Comparison of ENCODE assay signal across 8 mouse cellular contexts in genomic region chr11:104550406-104550974, GRCm38 (mm10). TPM values are rescaled to one million over a fixed set of nuclear protein-coding genes. Genes with fewer than 3 reads are reported as not detected.
DNase-seq lines count a peak whose midpoint lies in the region; ATAC-seq and TF ChIP-seq lines count a peak whose summit lies in the region.

Cdc27 (minus strand) TSS chr11:104550620.
Myl4 (plus strand) TSS chr11:104550663.

- H3K27me3 ChIP-seq in E14TG2a.4 (ENCODE audit: insufficient read depth, low read length), result no peaks in the 10 kb centered on the region
- H3K27me3 ChIP-seq in forebrain, embryonic 12.5 days, result 0 out of 2 replicates have a peak, but pooled peaks cover 10% of the 10 kb centered on the region
- H3K27me3 ChIP-seq in heart, postnatal 0 days (ENCODE audit: control insufficient read depth, insufficient read depth, low read length), result no peaks in the 10 kb centered on the region
- no peaks in the 10 kb centered on the region for H3K27me3 ChIP-seq in liver, embryonic 16.5 days (ENCODE audit: control insufficient read depth, insufficient read depth, low read depth, low read length)
- no peaks in the 10 kb centered on the region for H3K27me3 ChIP-seq in neural tube, embryonic 13.5 days
- no peaks in the 10 kb centered on the region for H3K27me3 ChIP-seq in testis, adult 2 months (ENCODE audit: control insufficient read depth, insufficient read depth, low read length)

- peak; percentile 97 for ATAC-seq in forebrain, embryonic 12.5 days (ENCODE audit: low FRiP score)
- ATAC-seq in heart, postnatal 0 days (ENCODE audit: insufficient read depth, low read depth), result peak; percentile 94
- ATAC-seq in liver, embryonic 16.5 days (ENCODE audit: low read depth), result peak; percentile 92
- ATAC-seq in neural tube, embryonic 13.5 days (ENCODE audit: low read depth), result peak; percentile 96

- DNase-seq in c-Kit-positive CD71-positive TER-119-positive erythroid progenitor cells, embryonic 14.5 days (ENCODE audit: low spot score), result peak; percentile 99
- peak; percentile 97 for DNase-seq in heart, postnatal 0 days (ENCODE audit: low spot score)
- peak; percentile 99 for DNase-seq in kidney, postnatal 4 days

- H3K4me2 ChIP-seq in forebrain, embryonic 12.5 days, result peak within 1 kb of the TSS; percentile 78
- H3K4me2 ChIP-seq in heart, postnatal 0 days (ENCODE audit: low read depth, low read length), result peak within 1 kb of the TSS; percentile 90
- H3K4me2 ChIP-seq in liver, embryonic 16.5 days (ENCODE audit: low read depth, low read length), result peak within 1 kb of the TSS; percentile 93
- H3K4me2 ChIP-seq in neural tube, embryonic 13.5 days, result peak within 1 kb of the TSS; percentile 77

- WGBS in forebrain, embryonic 12.5 days, result under 1% methylated on average over 35 of the region's 35 CpGs
- under 1% methylated on average over 35 of the region's 35 CpGs for WGBS in heart, postnatal 0 days
- under 1% methylated on average over 35 of the region's 35 CpGs for WGBS in liver, embryonic 16.5 days (ENCODE audit: insufficient replicate concordance)
- under 1% methylated on average over 35 of the region's 35 CpGs for WGBS in neural tube, embryonic 13.5 days

- peak within 1 kb of the TSS; percentile 97 for H3K4me3 ChIP-seq in E14TG2a.4 (replicated peaks; ENCODE audit: low read length)
- H3K4me3 ChIP-seq in forebrain, embryonic 12.5 days (replicated peaks), result peak within 1 kb of the TSS; percentile 94
- H3K4me3 ChIP-seq in heart, postnatal 0 days (ENCODE audit: low read depth, low read length), result peak within 1 kb of the TSS; percentile 67
- peak within 1 kb of the TSS; percentile 96 for H3K4me3 ChIP-seq in liver, embryonic 16.5 days (ENCODE audit: low read depth, low read length)
- H3K4me3 ChIP-seq in neural tube, embryonic 13.5 days, result peak within 1 kb of the TSS; percentile 98
- H3K4me3 ChIP-seq in testis, adult 2 months (ENCODE audit: control insufficient read depth, low read depth, low read length), result peak within 1 kb of the TSS; percentile 100

- H3K36me3 ChIP-seq in E14TG2a.4 (ENCODE audit: insufficient read depth, low read length), result peaks cover 5% of the 10 kb centered on the region
- H3K36me3 ChIP-seq in forebrain, embryonic 12.5 days (replicated peaks), result peaks cover 1% of the 10 kb centered on the region; the same call in 1 of the 2 replicates
- H3K36me3 ChIP-seq in heart, postnatal 0 days (replicated peaks; ENCODE audit: control insufficient read depth, insufficient read depth, low read length), result no peaks in the 10 kb centered on the region
- H3K36me3 ChIP-seq in liver, embryonic 16.5 days (ENCODE audit: control insufficient read depth, insufficient read depth), result no peaks in the 10 kb centered on the region
- no peaks in the 10 kb centered on the region for H3K36me3 ChIP-seq in neural tube, embryonic 13.5 days
- no peaks in the 10 kb centered on the region for H3K36me3 ChIP-seq in testis, adult 2 months (ENCODE audit: control insufficient read depth, insufficient read depth, low read length)

- TF ChIP-seq EP300 in heart, postnatal 0 days (IDR thresholded peaks at IDR 0.05; ENCODE audit: low read depth), result 0 out of 2 replicates have a peak, but pooled peaks have one; percentile 16

- H3K9ac ChIP-seq in forebrain, embryonic 12.5 days, result peak within 1 kb of the TSS; percentile 99
- peak within 1 kb of the TSS; percentile 93 for H3K9ac ChIP-seq in heart, postnatal 0 days (replicated peaks; ENCODE audit: low read depth, low read length)
- peak within 1 kb of the TSS; percentile 100 for H3K9ac ChIP-seq in liver, embryonic 16.5 days (ENCODE audit: low read depth, low read length)
- H3K9ac ChIP-seq in neural tube, embryonic 13.5 days, result peak within 1 kb of the TSS; percentile 100

- no peaks in the 10 kb centered on the region for H3K9me3 ChIP-seq in E14TG2a.4 (ENCODE audit: low read length)
- H3K9me3 ChIP-seq in forebrain, embryonic 12.5 days, result no peaks in the 10 kb centered on the region
- H3K9me3 ChIP-seq in heart, postnatal 0 days (replicated peaks; ENCODE audit: control insufficient read depth, low read length), result no peaks in the 10 kb centered on the region
- no peaks in the 10 kb centered on the region for H3K9me3 ChIP-seq in liver, embryonic 16.5 days (replicated peaks; ENCODE audit: control insufficient read depth, low read length)
- no peaks in the 10 kb centered on the region for H3K9me3 ChIP-seq in neural tube, embryonic 13.5 days

- peak; percentile 92 for TF ChIP-seq POLR2A in testis, adult 2 months (IDR thresholded peaks at IDR 0.05; ENCODE audit: control insufficient read depth, low read depth, low read length)

- H3K4me1 ChIP-seq in E14TG2a.4 (replicated peaks; ENCODE audit: low read depth, low read length), result peaks cover 62% of the 10 kb centered on the region
- H3K4me1 ChIP-seq in forebrain, embryonic 12.5 days, result peaks cover 13% of the 10 kb centered on the region
- peaks cover 8% of the 10 kb centered on the region for H3K4me1 ChIP-seq in heart, postnatal 0 days (ENCODE audit: control insufficient read depth, insufficient read depth)
- H3K4me1 ChIP-seq in liver, embryonic 16.5 days (ENCODE audit: control insufficient read depth, low read depth, low read length), result peaks cover 26% of the 10 kb centered on the region
- H3K4me1 ChIP-seq in neural tube, embryonic 13.5 days (replicated peaks), result peaks cover 31% of the 10 kb centered on the region
- H3K4me1 ChIP-seq in testis, adult 2 months (ENCODE audit: control insufficient read depth, insufficient read depth, low read length), result peaks cover 2% of the 10 kb centered on the region; the same call in 1 of the 2 replicates

- no peak for TF ChIP-seq CTCF in E14TG2a.4 (conservative IDR thresholded peaks at IDR 0.05; ENCODE audit: low read length)
- TF ChIP-seq CTCF in heart, postnatal 0 days (IDR thresholded peaks at IDR 0.05; ENCODE audit: low read depth), result no peak
- TF ChIP-seq CTCF in testis, adult 2 months (IDR thresholded peaks at IDR 0.05; ENCODE audit: control insufficient read depth, insufficient read depth, insufficient replicate concordance, low read depth, low read length), result no peak

- peak within 1 kb of the TSS; percentile 85 for H3K27ac ChIP-seq in forebrain, embryonic 12.5 days
- H3K27ac ChIP-seq in heart, postnatal 0 days (ENCODE audit: low read depth), result peak within 1 kb of the TSS; percentile 94
- H3K27ac ChIP-seq in liver, embryonic 16.5 days (ENCODE audit: low read length), result peak within 1 kb of the TSS; percentile 91
- peak within 1 kb of the TSS; percentile 94 for H3K27ac ChIP-seq in neural tube, embryonic 13.5 days (replicated peaks)
- H3K27ac ChIP-seq in testis, adult 2 months (ENCODE audit: control insufficient read depth, insufficient read depth, low read depth, low read length), result peak within 1 kb of the TSS; percentile 100

RNA-seq across cellular contexts. Expression of gene Cdc27, which starts in this region (rescaled TPM):
- 52.6 and 53.7 TPM in 2 replicates for polyA plus RNA-seq in forebrain, embryonic 12.5 days (2016; fragmentation: Nextera tagmentation; extraction: Ambion mirVana)
- total RNA-seq in heart, postnatal 0 days (2014; rRNA removed; ENCODE audit: low replicate concordance), result 16.6 and 18.3 TPM in 2 replicates
- polyA plus RNA-seq in heart, postnatal 0 days (2015; fragmentation: Nextera tagmentation; extraction: Ambion mirVana), result 19.6 and 20.5 TPM in 2 replicates
- 17.5 and 18.1 TPM in 2 replicates for polyA plus RNA-seq in liver, embryonic 16.5 days (2015; fragmentation: Nextera tagmentation; extraction: Ambion mirVana)
- 40.6 and 47.2 TPM in 2 replicates for polyA plus RNA-seq in neural tube, embryonic 13.5 days (2015; fragmentation: Nextera tagmentation; extraction: Ambion mirVana)
- 24.9 and 29.5 TPM in 2 replicates for polyA plus RNA-seq in testis, adult 2 months (2012; rRNA removed)

RNA-seq across cellular contexts. Expression of gene Myl4, which starts in this region (rescaled TPM):
- polyA plus RNA-seq in forebrain, embryonic 12.5 days (2016; fragmentation: Nextera tagmentation; extraction: Ambion mirVana), result 1.4 and 2.0 TPM in 2 replicates
- total RNA-seq in heart, postnatal 0 days (2014; rRNA removed; ENCODE audit: low replicate concordance), result 758 and 991 TPM in 2 replicates
- 1,182 and 1,364 TPM in 2 replicates for polyA plus RNA-seq in heart, postnatal 0 days (2015; fragmentation: Nextera tagmentation; extraction: Ambion mirVana)
- 6.0 and 8.7 TPM in 2 replicates for polyA plus RNA-seq in liver, embryonic 16.5 days (2015; fragmentation: Nextera tagmentation; extraction: Ambion mirVana)
- polyA plus RNA-seq in neural tube, embryonic 13.5 days (2015; fragmentation: Nextera tagmentation; extraction: Ambion mirVana), result 8.5 and 20.8 TPM in 2 replicates
- 57.4 and 63.7 TPM in 2 replicates for polyA plus RNA-seq in testis, adult 2 months (2012; rRNA removed)

Comparison
In these comparisons a context has a peak if more than half of its experiments do, and no peak if none do; other contexts are left out.
1. Peak in every context shown above with its lines: DNase-seq, ATAC-seq, H3K4me3 ChIP-seq and H3K27ac ChIP-seq.
2. RNA of gene Myl4 (polyA plus RNA-seq): 1,182 to 1,364 TPM in heart, postnatal 0 days; 57.4 to 63.7 TPM in testis, adult 2 months, 6.0 to 8.7 TPM in liver, embryonic 16.5 days, 8.5 to 20.8 TPM in neural tube, embryonic 13.5 days and 1.4 to 2.0 TPM in forebrain, embryonic 12.5 days; every median in the first group is over 10 times any median in the second.